Mouse (Mus musculus): ENCODE measurements at regions not wholly inside any gene's neighbourhood (a gene's known extent, or its start where the extent isn't known, plus 50 kb on each side); places are given as distances from the start of the nearest gene placed in this dataset.

- no peak for DNase-seq (ENCODE audit: low read depth, low spot score)
Observed at GRCm38 (mm10) chr10:66796296-66796695, 299.6 kb upstream of the Jmjd1c start.

GRCm38 (mm10) chr10:66802691-66803090 is 293.2 kb upstream of the Jmjd1c start:
- DNase-seq (ENCODE audit: low read depth, low spot score) = no peak

- peak; percentile 73 for DNase-seq (ENCODE audit: low read depth, low spot score)
Observed at GRCm38 (mm10) chr10:66807261-66807968, 288.5 kb upstream of the Jmjd1c start.

GRCm38 (mm10) chr10:66812515-66813260 is 283.2 kb upstream of the Jmjd1c start:
- DNase-seq (ENCODE audit: low read depth, low spot score) = no peak

- DNase-seq (ENCODE audit: low read depth, low spot score) = peak; percentile 18
Observed at GRCm38 (mm10) chr10:66813850-66814564, 281.9 kb upstream of the Jmjd1c start.

- DNase-seq (ENCODE audit: low read depth, low spot score) = peak; percentile 91
Observed at GRCm38 (mm10) chr10:66814565-66815201, 281.2 kb upstream of the Jmjd1c start.

- no peak for DNase-seq (ENCODE audit: low read depth, low spot score)
Observed at GRCm38 (mm10) chr10:66815951-66816350, 280.0 kb upstream of the Jmjd1c start.

- no peak for DNase-seq (ENCODE audit: low read depth, low spot score)
Observed at GRCm38 (mm10) chr10:66816776-66817175, 279.1 kb upstream of the Jmjd1c start.

GRCm38 (mm10) chr10:66817876-66818275 is 278.0 kb upstream of the Jmjd1c start:
- no peak for DNase-seq (ENCODE audit: low read depth, low spot score)

GRCm38 (mm10) chr10:66819517-66819916 is 276.4 kb upstream of the Jmjd1c start:
- DNase-seq (ENCODE audit: low read depth, low spot score) = no peak

- no peak for DNase-seq (ENCODE audit: low read depth, low spot score)
Observed at GRCm38 (mm10) chr10:66825737-66826136, 270.2 kb upstream of the Jmjd1c start.

- DNase-seq (ENCODE audit: low read depth, low spot score) = no peak
Observed at GRCm38 (mm10) chr10:66826327-66826726, 269.6 kb upstream of the Jmjd1c start.

- DNase-seq (ENCODE audit: low read depth, low spot score) = no peak
Observed at GRCm38 (mm10) chr10:66834974-66835373, 261.0 kb upstream of the Jmjd1c start.

GRCm38 (mm10) chr10:66839058-66839457 is 256.9 kb upstream of the Jmjd1c start:
- peak; percentile 42 for DNase-seq (ENCODE audit: low read depth, low spot score)

GRCm38 (mm10) chr10:66843258-66843657 is 252.7 kb upstream of the Jmjd1c start:
- no peak for DNase-seq (ENCODE audit: low read depth, low spot score)

GRCm38 (mm10) chr10:66848778-66849177 is 247.1 kb upstream of the Jmjd1c start:
- DNase-seq (ENCODE audit: low read depth, low spot score) = no peak

- DNase-seq (ENCODE audit: low read depth, low spot score) = no peak
Observed at GRCm38 (mm10) chr10:66849681-66850080, 246.2 kb upstream of the Jmjd1c start.

- no peak for DNase-seq (ENCODE audit: low read depth, low spot score)
Observed at GRCm38 (mm10) chr10:66850972-66851478, 244.9 kb upstream of the Jmjd1c start.

GRCm38 (mm10) chr10:66851841-66852240 is 244.1 kb upstream of the Jmjd1c start:
- no peak for DNase-seq (ENCODE audit: low read depth, low spot score)

GRCm38 (mm10) chr10:66852708-66853107 is 243.2 kb upstream of the Jmjd1c start:
- DNase-seq (ENCODE audit: low read depth, low spot score) = no peak

- peak; percentile 78 for DNase-seq (ENCODE audit: low read depth, low spot score)
Observed at GRCm38 (mm10) chr10:66853258-66853657, 242.7 kb upstream of the Jmjd1c start.

- DNase-seq (ENCODE audit: low read depth, low spot score) = no peak
Observed at GRCm38 (mm10) chr10:66854895-66855294, 241.0 kb upstream of the Jmjd1c start.

All from mesoderm, embryonic 11.5 days (tissue).